Mouse (Mus musculus) spleen, adult 2 months (tissue): ENCODE data around the gene Rab40c.

ENCODE experiments used
- CTCF ChIP-seq: fragments of 200-500 bp; IDR thresholded peaks from 2 replicates; pipeline ENCODE4 v1.5.1; 2011; ENCODE audit warnings: mild to moderate bottlenecking, inconsistent platforms; ENCODE audit not compliant: insufficient read depth, insufficient read length, insufficient replicate concordance; ENCODE audit errors: extremely low read depth
- POLR2A ChIP-seq: fragments of 200-500 bp; IDR thresholded peaks from 2 replicates; pipeline ENCODE4 v1.6.1; 2011; ENCODE audit warnings: low read depth, low read length, inconsistent platforms

DNA sequence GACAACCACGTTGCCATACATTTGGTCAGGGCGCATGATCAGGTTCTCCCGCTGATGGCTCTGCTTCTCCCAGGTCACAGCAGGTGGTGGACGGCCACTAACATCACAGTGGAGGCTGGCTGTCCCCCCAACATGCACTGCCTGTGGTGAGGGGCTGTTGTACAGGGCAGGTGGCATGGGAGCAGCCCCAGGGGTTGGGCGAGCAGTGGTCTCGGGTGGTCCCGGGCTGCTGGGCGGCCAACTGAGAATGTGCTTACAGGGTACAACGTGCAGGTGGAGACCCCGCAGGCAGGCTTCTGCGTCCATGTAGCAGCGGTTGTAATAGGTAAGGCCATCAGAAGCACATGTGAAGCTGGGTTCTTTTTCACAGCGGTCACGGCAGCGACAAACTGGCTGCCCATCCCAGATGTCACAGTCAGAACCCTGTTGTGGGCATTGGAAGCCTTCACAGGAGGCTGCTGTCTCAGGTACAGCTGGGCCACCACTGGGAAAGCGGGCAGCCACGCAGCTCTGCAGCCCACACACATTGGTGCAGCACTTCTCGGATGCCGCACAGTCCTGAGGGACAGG, 40.8 kb downstream of the Rab40c start:
- TF ChIP-seq POLR2A: no peak
- no peak for TF ChIP-seq CTCF
